Mouse (Mus musculus): ENCODE measurements around the gene Washc1.
"Not testable (repeated sequence)": the region's sequence is repeated elsewhere in the genome, so short reads cannot be mapped to it uniquely, and the experiment has no call there.

The Washc1 gene

GRCm38 (mm10) chr17:66112166-66112565 lies 821 bp downstream of the Washc1 start:
- DNase-seq (ENCODE audit: low read depth, low spot score), result no peak

- DNase-seq (ENCODE audit: low read depth, low spot score), result no peak
These were observed 7.6 kb downstream of the Washc1 start for GRCm38 (mm10) chr17:66118991-66119390.

- no peak for DNase-seq (ENCODE audit: low read depth, low spot score)
These were observed 9.4 kb downstream of the Washc1 start for GRCm38 (mm10) chr17:66120701-66121100.

- peak; percentile 88 for DNase-seq (ENCODE audit: low read depth, low spot score)
These were observed 11.9 kb downstream of the Washc1 start, which contains the start of gene Ddx11 for GRCm38 (mm10) chr17:66123066-66123815. Ddx11 (plus strand) TSS chr17:66123520.

- peak; percentile 43 for DNase-seq (ENCODE audit: low read depth, low spot score)
These were observed 12.7 kb downstream of the Washc1 start for GRCm38 (mm10) chr17:66123816-66124610.

- DNase-seq (ENCODE audit: low read depth, low spot score), result peak; percentile 25
These were observed 13.9 kb downstream of the Washc1 start for GRCm38 (mm10) chr17:66125211-66125610.

GRCm38 (mm10) chr17:66130371-66130770 lies 19.0 kb downstream of the Washc1 start:
- DNase-seq (ENCODE audit: low read depth, low spot score), result no peak

- peak; percentile 90 for DNase-seq (ENCODE audit: low read depth, low spot score)
These were observed 19.9 kb downstream of the Washc1 start for GRCm38 (mm10) chr17:66131212-66131611.

- not testable (repeated sequence) for DNase-seq (ENCODE audit: low read depth, low spot score)
These were observed 41.6 kb downstream of the Washc1 start for GRCm38 (mm10) chr17:66152706-66153662.

- not testable (repeated sequence) for DNase-seq (ENCODE audit: low read depth, low spot score)
These were observed 42.5 kb downstream of the Washc1 start for GRCm38 (mm10) chr17:66153735-66154423.

- DNase-seq (ENCODE audit: low read depth, low spot score), result peak; percentile 59
These were observed 43.5 kb downstream of the Washc1 start for GRCm38 (mm10) chr17:66154876-66155275.

- no peak for DNase-seq (ENCODE audit: low read depth, low spot score)
These were observed 46.9 kb downstream of the Washc1 start for GRCm38 (mm10) chr17:66158271-66158670.

- DNase-seq (ENCODE audit: low read depth, low spot score), result not testable (repeated sequence)
These were observed 55.8 kb downstream of the Washc1 start for GRCm38 (mm10) chr17:66167141-66167540.
